Mouse (Mus musculus): ENCODE results near the gene Fam71e1. TPM values are rescaled to one million over a fixed set of nuclear protein-coding genes. Genes with fewer than 3 reads are reported as not detected.

Gene Fam71e1
- 6.3 and 8.9 TPM in 2 replicates for polyA plus RNA-seq (2012; rRNA removed; ENCODE audit: low replicate concordance)

DNA sequence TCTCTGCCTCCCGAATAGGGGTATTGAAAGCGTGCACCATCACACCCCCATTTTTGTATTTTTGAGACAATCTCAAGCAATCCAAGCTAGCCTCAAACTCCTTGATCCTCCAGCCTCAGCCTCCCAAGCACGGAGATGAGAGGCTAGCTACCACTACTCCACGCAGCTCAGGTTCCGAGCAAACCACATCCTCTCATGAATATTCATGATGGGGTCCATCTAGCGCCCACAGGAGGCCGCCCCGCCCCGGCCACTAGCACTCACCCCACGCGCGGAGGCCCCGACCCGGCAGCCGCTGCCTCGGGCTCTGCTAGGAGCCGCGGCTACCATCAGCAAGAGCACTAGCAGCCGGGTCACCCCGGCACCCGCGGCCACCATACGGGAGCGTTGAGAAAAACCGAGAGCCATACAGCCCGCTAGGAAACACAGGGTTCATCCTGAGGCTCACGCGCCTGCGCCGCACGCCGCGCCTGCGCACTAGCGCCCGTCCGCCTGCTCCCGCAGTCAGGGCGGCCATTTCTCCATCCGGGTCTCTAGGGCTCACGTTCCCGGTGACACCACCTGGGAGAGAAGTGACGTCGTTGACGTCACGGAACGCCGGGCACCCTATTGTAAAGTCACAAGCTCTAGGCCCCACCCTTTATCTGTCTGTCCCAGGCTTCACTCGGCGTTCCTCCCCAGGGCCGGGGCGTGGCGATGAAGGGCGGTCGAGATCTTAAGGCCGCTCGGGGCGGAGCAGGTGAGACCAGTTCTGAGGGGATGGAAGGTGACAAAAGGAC is at the start of gene Fam71e1, which contains the start of gene Emc10:
TSS of gene Fam71e1 (plus strand) at position 590 of the 779 bp plus-strand sequence.
TSS of gene Emc10 (minus strand) at position 538 of the 779 bp plus-strand sequence.

DNA sequence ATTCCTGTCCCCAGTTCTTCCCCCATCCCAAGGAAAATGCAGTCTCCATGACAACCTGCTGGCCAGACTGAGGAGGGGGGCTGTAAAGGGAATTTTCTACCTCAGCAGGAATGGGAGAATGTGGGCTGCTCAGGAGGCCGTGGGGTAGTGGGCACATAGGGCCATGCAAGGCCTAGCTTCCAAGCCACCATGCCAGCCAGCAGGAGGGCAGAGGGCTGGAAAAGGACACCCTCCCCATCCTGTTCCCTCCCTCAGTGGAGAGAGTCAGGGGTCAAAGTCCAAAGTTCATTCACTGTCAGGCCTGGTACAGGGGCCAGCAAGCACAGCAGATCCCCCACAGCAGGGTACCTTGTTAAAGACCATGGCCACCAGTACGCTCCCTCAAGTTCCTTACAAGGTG is 31.3 kb upstream of the Fam71e1 start, which contains the start of gene Aspdh:
TSS of gene Aspdh (plus strand) at position 281 of the 400 bp plus-strand sequence.

DNA sequence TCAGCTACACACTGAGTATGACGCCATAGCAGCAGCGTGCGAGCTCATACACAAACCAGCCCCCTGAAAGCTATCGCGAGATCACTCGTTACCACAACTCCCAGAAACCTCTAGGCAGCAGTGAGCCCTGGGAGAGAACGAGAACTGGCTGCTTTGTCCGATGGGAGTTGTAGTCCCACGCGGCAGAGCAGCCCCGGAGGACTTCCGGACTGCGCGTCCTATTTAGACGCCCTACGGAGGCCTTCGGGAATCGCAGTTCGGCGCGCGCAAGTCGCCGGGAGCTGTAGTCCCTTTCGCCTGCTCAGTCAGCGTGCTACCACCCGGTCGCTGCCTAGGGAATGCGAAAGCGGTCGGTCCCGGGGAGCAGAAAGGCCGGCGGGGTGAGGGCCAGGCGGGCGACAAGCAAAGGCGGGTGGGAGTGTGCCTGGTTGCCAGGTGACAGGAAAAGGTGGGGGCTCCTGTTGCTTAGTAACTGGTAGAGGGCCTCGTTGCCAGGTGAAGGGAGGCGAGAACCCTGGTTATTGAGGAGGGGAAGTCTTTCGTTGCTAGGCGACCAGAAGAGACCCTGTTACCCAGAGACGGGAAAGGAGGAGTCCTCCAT is 28.5 kb upstream of the Fam71e1 start, which contains the start of gene Josd2:
TSS of gene Josd2 (plus strand) at position 170 of the 601 bp plus-strand sequence.

DNA sequence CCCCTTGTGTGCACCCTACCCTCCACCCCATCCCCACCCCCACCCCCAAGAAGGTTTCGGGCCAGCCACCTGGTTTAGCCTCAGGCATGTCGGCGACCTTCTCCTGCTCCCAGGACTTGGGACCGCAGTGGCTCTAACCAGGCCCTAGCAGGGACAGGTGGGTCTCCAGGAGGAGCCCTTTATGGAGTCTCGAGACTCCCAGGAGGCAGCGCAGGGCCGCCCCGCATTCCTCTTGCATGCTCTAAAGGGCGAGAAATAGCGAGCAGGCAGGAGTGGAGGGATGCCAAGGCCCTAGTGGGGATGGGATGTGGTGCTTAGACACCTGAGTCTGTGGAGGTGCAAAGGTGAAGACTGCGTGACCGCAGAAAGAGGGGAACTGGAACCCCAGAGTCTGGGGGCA is 28.1 kb downstream of the Fam71e1 start, which contains the start of gene Mybpc2:
TSS of gene Mybpc2 (minus strand) at position 155 of the 400 bp plus-strand sequence.

DNA sequence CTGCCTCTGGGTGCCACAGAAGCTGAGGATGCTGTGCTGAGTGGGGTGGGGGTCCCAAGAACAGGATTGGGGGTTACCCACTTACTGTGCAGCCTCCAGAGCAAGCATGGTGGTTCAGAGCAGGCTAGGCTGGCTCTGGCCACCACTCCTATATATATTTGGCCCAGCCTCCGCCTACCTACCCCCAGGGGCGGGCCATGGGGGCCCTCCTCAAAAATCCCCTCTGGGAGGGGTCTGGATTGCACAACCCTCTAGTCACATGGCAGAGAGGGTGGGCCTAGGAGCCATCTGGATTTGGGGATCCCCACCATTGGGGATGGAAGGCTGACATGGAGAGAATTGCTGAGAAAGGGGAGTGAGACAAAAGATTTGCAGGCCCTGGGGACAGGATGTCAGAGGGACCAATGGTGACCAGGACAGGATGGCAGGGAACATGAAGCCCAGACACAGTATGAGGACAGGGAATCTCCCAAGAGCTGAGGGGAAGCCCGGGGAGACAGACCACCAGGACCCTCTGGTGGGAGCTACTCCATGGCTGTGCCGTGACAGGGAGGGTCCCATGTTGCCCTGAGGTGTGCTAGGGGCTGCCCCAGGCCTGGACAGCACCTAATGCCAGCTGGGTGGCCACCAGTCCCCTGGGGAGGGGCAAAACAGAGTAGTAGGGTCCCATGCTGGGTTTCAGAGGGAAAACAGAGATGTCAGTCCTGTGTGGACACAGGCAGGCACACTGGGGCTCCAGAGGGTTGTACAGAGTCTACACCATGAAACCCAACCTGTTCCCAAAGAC is 35.8 kb downstream of the Fam71e1 start, which contains the start of gene Spib:
TSS of gene Spib (minus strand) at position 126 of the 787 bp plus-strand sequence.

DNA sequence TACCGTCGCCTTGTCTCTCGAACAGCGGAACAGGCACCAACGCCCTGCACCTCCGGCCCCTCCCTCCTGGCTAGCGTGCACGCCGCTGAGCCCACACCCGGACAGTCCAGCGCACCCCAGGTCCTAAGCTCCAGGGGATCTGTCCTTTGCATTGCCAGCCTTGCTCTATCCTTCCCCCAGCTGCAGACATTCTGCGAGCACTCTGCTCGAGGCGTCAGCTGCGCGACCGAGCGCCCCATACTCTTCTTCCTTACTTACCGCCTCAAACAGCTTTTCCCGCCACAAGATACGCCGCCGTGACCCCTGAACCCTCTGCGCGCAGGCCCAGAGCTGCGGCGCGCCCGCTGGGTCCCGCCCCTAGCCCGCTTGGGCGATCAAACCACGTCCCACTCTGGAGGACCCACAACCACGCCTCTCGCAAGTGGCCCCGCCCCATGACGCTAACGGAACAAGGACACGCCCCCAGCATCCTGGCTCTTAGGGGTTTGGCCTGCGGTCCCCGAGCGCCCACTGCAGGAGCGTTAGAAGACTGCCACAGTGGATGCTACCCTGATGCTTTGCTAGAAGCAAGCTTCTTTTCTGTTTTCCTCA is 52.2 kb downstream of the Fam71e1 start, which contains the start of gene Pold1:
TSS of gene Pold1 (minus strand) at position 353 of the 591 bp plus-strand sequence.

Other genes starting within 250 kb of the Fam71e1 start
- gene 1700028J19Rik, start 249.9 kb upstream of the Fam71e1 start, polyA plus RNA-seq (2012; rRNA removed; ENCODE audit: low replicate concordance), result 1.4 TPM in 2 replicates
- gene 2410002F23Rik, start 249.9 kb upstream of the Fam71e1 start, polyA plus RNA-seq (2012; rRNA removed; ENCODE audit: low replicate concordance), result 67.9 and 113 TPM in 2 replicates
- gene Acp4, start 239.2 kb upstream of the Fam71e1 start, polyA plus RNA-seq (2012; rRNA removed; ENCODE audit: low replicate concordance), result not detected in 2 replicates
- gene Gm15517, start 235.1 kb upstream of the Fam71e1 start, polyA plus RNA-seq (2012; rRNA removed; ENCODE audit: low replicate concordance), result 0.60 TPM in 1 of 2 replicates, not detected in the other
- 1.8 and 2.5 TPM in 2 replicates for gene Clec11a, start 189.7 kb upstream of the Fam71e1 start, polyA plus RNA-seq (2012; rRNA removed; ENCODE audit: low replicate concordance)
- 0.72 and 1.6 TPM in 2 replicates for gene Shank1, start 186.3 kb upstream of the Fam71e1 start, polyA plus RNA-seq (2012; rRNA removed; ENCODE audit: low replicate concordance)
- 0.84 and 5.3 TPM in 2 replicates for gene Syt3, start 112.5 kb upstream of the Fam71e1 start, polyA plus RNA-seq (2012; rRNA removed; ENCODE audit: low replicate concordance)
- gene 1700008O03Rik, start 110.8 kb upstream of the Fam71e1 start, polyA plus RNA-seq (2012; rRNA removed; ENCODE audit: low replicate concordance), result 0.92 and 1.2 TPM in 2 replicates
- gene Lrrc4b, start 67.6 kb upstream of the Fam71e1 start, polyA plus RNA-seq (2012; rRNA removed; ENCODE audit: low replicate concordance), result 1.0 and 1.5 TPM in 2 replicates
- 3.7 and 8.8 TPM in 2 replicates for gene Aspdh, start 31.2 kb upstream of the Fam71e1 start, polyA plus RNA-seq (2012; rRNA removed; ENCODE audit: low replicate concordance)
- 114 and 135 TPM in 2 replicates for gene Josd2, start 28.6 kb upstream of the Fam71e1 start, polyA plus RNA-seq (2012; rRNA removed; ENCODE audit: low replicate concordance)
- gene Emc10, start 52 bp upstream of the Fam71e1 start, polyA plus RNA-seq (2012; rRNA removed; ENCODE audit: low replicate concordance), result 308 and 370 TPM in 2 replicates
- not detected in 2 replicates for gene Mybpc2, start 28.1 kb downstream of the Fam71e1 start, polyA plus RNA-seq (2012; rRNA removed; ENCODE audit: low replicate concordance)
- 7.6 and 9.2 TPM in 2 replicates for gene Spib, start 35.5 kb downstream of the Fam71e1 start, polyA plus RNA-seq (2012; rRNA removed; ENCODE audit: low replicate concordance)
- gene Pold1, start 52.3 kb downstream of the Fam71e1 start, polyA plus RNA-seq (2012; rRNA removed; ENCODE audit: low replicate concordance), result 42.0 and 46.0 TPM in 2 replicates
- gene Nr1h2, start 57.4 kb downstream of the Fam71e1 start, polyA plus RNA-seq (2012; rRNA removed; ENCODE audit: low replicate concordance), result 250 and 318 TPM in 2 replicates
- 2.9 and 7.7 TPM in 2 replicates for gene Napsa, start 75.8 kb downstream of the Fam71e1 start, polyA plus RNA-seq (2012; rRNA removed; ENCODE audit: low replicate concordance)
- 3.6 and 6.8 TPM in 2 replicates for gene Kcnc3, start 94.1 kb downstream of the Fam71e1 start, polyA plus RNA-seq (2012; rRNA removed; ENCODE audit: low replicate concordance)
- 132 and 290 TPM in 2 replicates for gene Myh14, start 174.3 kb downstream of the Fam71e1 start, polyA plus RNA-seq (2012; rRNA removed; ENCODE audit: low replicate concordance)
- gene Izumo2, start 212.2 kb downstream of the Fam71e1 start, polyA plus RNA-seq (2012; rRNA removed; ENCODE audit: low replicate concordance), result not detected in 2 replicates

Measured in duodenum, adult 2 months (tissue).